Mouse (Mus musculus): ENCODE results near the gene Gm364. TPM values are rescaled to one million over a fixed set of nuclear protein-coding genes. Genes with fewer than 3 reads are reported as not detected.

The Gm364 gene
- not detected in 2 replicates for polyA plus RNA-seq (2014; fragmentation: Nextera tagmentation; extraction: Ambion mirVana)

- H3K36me3 ChIP-seq (ENCODE audit: control insufficient read depth, insufficient read depth, low read length) = no peaks in the 10 kb centered on the region
- H3K27me3 ChIP-seq (ENCODE audit: control insufficient read depth, insufficient read depth, low read length) = no peaks in the 10 kb centered on the region
- H3K27ac ChIP-seq (ENCODE audit: low read length) = no peak within 1 kb of the TSS
- no peak for ATAC-seq (ENCODE audit: insufficient number of reproducible peaks, insufficient read depth, low FRiP score, low read depth)
- 87% methylated on average over 12 of the region's 12 CpGs for WGBS
- no peak within 1 kb of the TSS for H3K9ac ChIP-seq (replicated peaks; ENCODE audit: low read depth, low read length)
- H3K4me3 ChIP-seq (ENCODE audit: low read depth, low read length) = no peak within 1 kb of the TSS
- no peak within 1 kb of the TSS for H3K4me2 ChIP-seq (replicated peaks; ENCODE audit: low read depth, low read length)
- no peaks in the 10 kb centered on the region for H3K9me3 ChIP-seq (ENCODE audit: control insufficient read depth, low read depth, low read length)
- no peaks in the 10 kb centered on the region for H3K4me1 ChIP-seq (ENCODE audit: control insufficient read depth, insufficient read depth, low read length)
Observed at GRCm38 (mm10) chrX:57408769-57409168, at the start of gene Gm364. Gene Gm364, plus strand, starts transcription at chrX:57409154.

GRCm38 (mm10) chrX:57359316-57359715 lies 49.6 kb upstream of the Gm364 start:
- Histone ChIP-seq H3K27ac (ENCODE audit: low read length) (no peak overlapping the region), H3K9ac (replicated peaks; ENCODE audit: low read depth, low read length) (no peak overlapping the region), H3K27me3 (ENCODE audit: control insufficient read depth, insufficient read depth, low read length) (no peaks in the 10 kb centered on the region), H3K4me1 (ENCODE audit: control insufficient read depth, insufficient read depth, low read length) (no peaks in the 10 kb centered on the region), H3K36me3 (ENCODE audit: control insufficient read depth, insufficient read depth, low read length) (no peaks in the 10 kb centered on the region), H3K4me2 (replicated peaks; ENCODE audit: low read depth, low read length) (no peak overlapping the region), H3K9me3 (ENCODE audit: control insufficient read depth, low read depth, low read length) (no peaks in the 10 kb centered on the region), H3K4me3 (ENCODE audit: low read depth, low read length) (no peak overlapping the region)
- ATAC-seq (ENCODE audit: insufficient number of reproducible peaks, insufficient read depth, low FRiP score, low read depth) = no peak
- WGBS = 58% methylated on average over 1 of the region's 1 CpGs

GRCm38 (mm10) chrX:57364891-57365569 lies 43.9 kb upstream of the Gm364 start:
- Histone ChIP-seq H3K4me1 (ENCODE audit: control insufficient read depth, insufficient read depth, low read length) (no peaks in the 10 kb centered on the region), H3K4me3 (ENCODE audit: low read depth, low read length) (no peak overlapping the region), H3K9ac (replicated peaks; ENCODE audit: low read depth, low read length) (no peak overlapping the region), H3K9me3 (ENCODE audit: control insufficient read depth, low read depth, low read length) (no peaks in the 10 kb centered on the region), H3K4me2 (replicated peaks; ENCODE audit: low read depth, low read length) (no peak overlapping the region), H3K27ac (ENCODE audit: low read length) (no peak overlapping the region), H3K27me3 (ENCODE audit: control insufficient read depth, insufficient read depth, low read length) (no peaks in the 10 kb centered on the region), H3K36me3 (ENCODE audit: control insufficient read depth, insufficient read depth, low read length) (no peaks in the 10 kb centered on the region)
- no peak for ATAC-seq (ENCODE audit: insufficient number of reproducible peaks, insufficient read depth, low FRiP score, low read depth)
- WGBS = 61% methylated on average over 2 of the region's 2 CpGs

GRCm38 (mm10) chrX:57372965-57373364 lies 36.0 kb upstream of the Gm364 start:
- no peaks in the 10 kb centered on the region for H3K9me3 ChIP-seq (ENCODE audit: control insufficient read depth, low read depth, low read length)
- 82% methylated on average over 4 of the region's 4 CpGs for WGBS
- H3K4me2 ChIP-seq (replicated peaks; ENCODE audit: low read depth, low read length) = no peak overlapping the region
- peaks cover 3% of the 10 kb centered on the region; the same call in 1 of the 2 replicates for H3K36me3 ChIP-seq (ENCODE audit: control insufficient read depth, insufficient read depth, low read length)
- no peak for ATAC-seq (ENCODE audit: insufficient number of reproducible peaks, insufficient read depth, low FRiP score, low read depth)
- no peaks in the 10 kb centered on the region for H3K27me3 ChIP-seq (ENCODE audit: control insufficient read depth, insufficient read depth, low read length)
- no peaks in the 10 kb centered on the region for H3K4me1 ChIP-seq (ENCODE audit: control insufficient read depth, insufficient read depth, low read length)
- H3K27ac ChIP-seq (ENCODE audit: low read length) = no peak overlapping the region
- H3K4me3 ChIP-seq (ENCODE audit: low read depth, low read length) = no peak overlapping the region
- H3K9ac ChIP-seq (replicated peaks; ENCODE audit: low read depth, low read length) = no peak overlapping the region

GRCm38 (mm10) chrX:57373543-57373942 lies 35.4 kb upstream of the Gm364 start:
- Histone ChIP-seq H3K9me3 (ENCODE audit: control insufficient read depth, low read depth, low read length) (no peaks in the 10 kb centered on the region), H3K27me3 (ENCODE audit: control insufficient read depth, insufficient read depth, low read length) (no peaks in the 10 kb centered on the region), H3K27ac (ENCODE audit: low read length) (no peak overlapping the region), H3K4me1 (ENCODE audit: control insufficient read depth, insufficient read depth, low read length) (no peaks in the 10 kb centered on the region), H3K9ac (replicated peaks; ENCODE audit: low read depth, low read length) (no peak overlapping the region), H3K36me3 (ENCODE audit: control insufficient read depth, insufficient read depth, low read length) (peaks cover 6% of the 10 kb centered on the region; the same call in 1 of the 2 replicates), H3K4me3 (ENCODE audit: low read depth, low read length) (no peak overlapping the region), H3K4me2 (replicated peaks; ENCODE audit: low read depth, low read length) (no peak overlapping the region)
- 90% methylated on average over 2 of the region's 2 CpGs for WGBS
- ATAC-seq (ENCODE audit: insufficient number of reproducible peaks, insufficient read depth, low FRiP score, low read depth) = no peak

- Histone ChIP-seq H3K4me2 (replicated peaks; ENCODE audit: low read depth, low read length) (no peak overlapping the region), H3K9ac (replicated peaks; ENCODE audit: low read depth, low read length) (no peak overlapping the region), H3K27me3 (ENCODE audit: control insufficient read depth, insufficient read depth, low read length) (no peaks in the 10 kb centered on the region), H3K9me3 (ENCODE audit: control insufficient read depth, low read depth, low read length) (no peaks in the 10 kb centered on the region), H3K4me1 (ENCODE audit: control insufficient read depth, insufficient read depth, low read length) (no peaks in the 10 kb centered on the region), H3K4me3 (ENCODE audit: low read depth, low read length) (no peak overlapping the region), H3K27ac (ENCODE audit: low read length) (no peak overlapping the region), H3K36me3 (ENCODE audit: control insufficient read depth, insufficient read depth, low read length) (peaks cover 7% of the 10 kb centered on the region; the same call in 1 of the 2 replicates)
- WGBS = 69% methylated on average over 2 of the region's 2 CpGs
- ATAC-seq (ENCODE audit: insufficient number of reproducible peaks, insufficient read depth, low FRiP score, low read depth) = no peak
Observed at GRCm38 (mm10) chrX:57374029-57374428, 34.9 kb upstream of the Gm364 start.

- H3K36me3 ChIP-seq (ENCODE audit: control insufficient read depth, insufficient read depth, low read length) = peaks cover 7% of the 10 kb centered on the region; the same call in 1 of the 2 replicates
- no peaks in the 10 kb centered on the region for H3K27me3 ChIP-seq (ENCODE audit: control insufficient read depth, insufficient read depth, low read length)
- no peaks in the 10 kb centered on the region for H3K9me3 ChIP-seq (ENCODE audit: control insufficient read depth, low read depth, low read length)
- no peak overlapping the region for H3K9ac ChIP-seq (replicated peaks; ENCODE audit: low read depth, low read length)
- WGBS = 80% methylated on average over 3 of the region's 3 CpGs
- H3K4me1 ChIP-seq (ENCODE audit: control insufficient read depth, insufficient read depth, low read length) = no peaks in the 10 kb centered on the region
- H3K4me3 ChIP-seq (ENCODE audit: low read depth, low read length) = no peak overlapping the region
- no peak overlapping the region for H3K27ac ChIP-seq (ENCODE audit: low read length)
- no peak overlapping the region for H3K4me2 ChIP-seq (replicated peaks; ENCODE audit: low read depth, low read length)
- no peak for ATAC-seq (ENCODE audit: insufficient number of reproducible peaks, insufficient read depth, low FRiP score, low read depth)
Observed at GRCm38 (mm10) chrX:57377096-57377495, 31.9 kb upstream of the Gm364 start.

- Histone ChIP-seq H3K4me3 (ENCODE audit: low read depth, low read length) (no peak overlapping the region), H3K36me3 (ENCODE audit: control insufficient read depth, insufficient read depth, low read length) (peaks cover 9% of the 10 kb centered on the region; the same call in 1 of the 2 replicates), H3K9me3 (ENCODE audit: control insufficient read depth, low read depth, low read length) (no peaks in the 10 kb centered on the region), H3K9ac (replicated peaks; ENCODE audit: low read depth, low read length) (no peak overlapping the region), H3K4me2 (replicated peaks; ENCODE audit: low read depth, low read length) (no peak overlapping the region), H3K4me1 (ENCODE audit: control insufficient read depth, insufficient read depth, low read length) (no peaks in the 10 kb centered on the region), H3K27ac (ENCODE audit: low read length) (no peak overlapping the region), H3K27me3 (ENCODE audit: control insufficient read depth, insufficient read depth, low read length) (no peaks in the 10 kb centered on the region)
- no peak for ATAC-seq (ENCODE audit: insufficient number of reproducible peaks, insufficient read depth, low FRiP score, low read depth)
- 81% methylated on average over 3 of the region's 3 CpGs for WGBS
Observed at GRCm38 (mm10) chrX:57378579-57378978, 30.4 kb upstream of the Gm364 start.

- H3K27ac ChIP-seq (ENCODE audit: low read length) = no peak overlapping the region
- H3K36me3 ChIP-seq (ENCODE audit: control insufficient read depth, insufficient read depth, low read length) = peaks cover 22% of the 10 kb centered on the region
- no peak overlapping the region for H3K9ac ChIP-seq (replicated peaks; ENCODE audit: low read depth, low read length)
- H3K9me3 ChIP-seq (ENCODE audit: control insufficient read depth, low read depth, low read length) = no peaks in the 10 kb centered on the region
- H3K4me3 ChIP-seq (ENCODE audit: low read depth, low read length) = no peak overlapping the region
- no peaks in the 10 kb centered on the region for H3K27me3 ChIP-seq (ENCODE audit: control insufficient read depth, insufficient read depth, low read length)
- no peak overlapping the region for H3K4me2 ChIP-seq (replicated peaks; ENCODE audit: low read depth, low read length)
- WGBS = 75% methylated on average over 5 of the region's 5 CpGs
- no peaks in the 10 kb centered on the region for H3K4me1 ChIP-seq (ENCODE audit: control insufficient read depth, insufficient read depth, low read length)
- no peak for ATAC-seq (ENCODE audit: insufficient number of reproducible peaks, insufficient read depth, low FRiP score, low read depth)
Observed at GRCm38 (mm10) chrX:57380915-57381314, 28.0 kb upstream of the Gm364 start.
